Mouse (Mus musculus) lung, embryonic 15.5 days (tissue): ENCODE measurements at regions not wholly inside any gene's neighbourhood (a gene's known extent, or its start where the extent isn't known, plus 50 kb on each side); places are given as distances from the start of the nearest gene placed in this dataset.
A peak's percentile ranks its signal among the peaks of the same experiment; 100 is the strongest.

Experiments
- ATAC-seq: fragments of 200-750 bp; cut with Nextera tagmentation; 2 replicates; pipeline ENCODE4 v1.8.0; 2017; ENCODE audit warnings: moderate number of reproducible peaks, borderline replicate concordance; ENCODE audit not compliant: low FRiP score, low TSS enrichment; ENCODE audit errors: extremely low read depth
- H3K27ac ChIP-seq: fragments of 300-500 bp; sonication (generic); 2 replicates; pipeline ENCODE4 v1.5.1; 2015; ENCODE audit warnings: moderate library complexity, mild to moderate bottlenecking, inconsistent platforms
- H3K27me3 ChIP-seq: fragments of 300-500 bp; sonication (generic); 2 replicates; pipeline ENCODE4 v1.6.1; 2015; ENCODE audit warnings: inconsistent platforms
- H3K36me3 ChIP-seq: fragments of 300-500 bp; sonication (generic); 2 replicates; pipeline ENCODE4 v1.6.1; 2015; ENCODE audit warnings: inconsistent platforms
- H3K4me1 ChIP-seq: fragments of 300-500 bp; sonication (generic); 2 replicates; pipeline ENCODE4 v1.6.1; 2015; ENCODE audit warnings: inconsistent platforms
- H3K4me2 ChIP-seq: fragments of 300-500 bp; sonication (generic); 2 replicates; pipeline ENCODE4 v1.6.1; 2015; ENCODE audit warnings: inconsistent platforms, mild to moderate bottlenecking, moderate library complexity
- H3K4me3 ChIP-seq: fragments of 300-500 bp; sonication (generic); 2 replicates; pipeline ENCODE4 v1.5.1; 2015; ENCODE audit warnings: mild to moderate bottlenecking, inconsistent platforms
- H3K9ac ChIP-seq: fragments of 300-500 bp; sonication (generic); 2 replicates; pipeline ENCODE4 v1.6.1; 2015; ENCODE audit warnings: inconsistent platforms
- H3K9me3 ChIP-seq: fragments of 300-500 bp; sonication (generic); 2 replicates; pipeline ENCODE4 v1.6.1; 2016; ENCODE audit warnings: inconsistent platforms
- WGBS: fragments of 180-500 bp; shearing (Covaris S2); methylation state at CpG from one replicate; pipeline ENCODE4 v1.1.7; 2015; 5-methylcytosine and 5-hydroxymethylcytosine counted together

- no peak overlapping the region for H3K9ac ChIP-seq
- no peak overlapping the region for H3K4me2 ChIP-seq
- H3K4me1 ChIP-seq: peaks cover 16% of the 10 kb centered on the region
- no peaks in the 10 kb centered on the region for H3K9me3 ChIP-seq
- no peaks in the 10 kb centered on the region for H3K36me3 ChIP-seq
- H3K27me3 ChIP-seq: no peaks in the 10 kb centered on the region
- WGBS: 74% methylated on average over 8 of the region's 8 CpGs
- H3K27ac ChIP-seq: no peak overlapping the region
- no peak overlapping the region for H3K4me3 ChIP-seq
- no peak for ATAC-seq
Observed at GRCm38 (mm10) chr8:126704706-126705105, 110.9 kb upstream of the Irf2bp2 start.

GRCm38 (mm10) chr8:126703546-126703945 is 109.8 kb upstream of the Irf2bp2 start:
- 70% methylated on average over 5 of the region's 5 CpGs for WGBS
- Histone ChIP-seq H3K4me1 (peaks cover 28% of the 10 kb centered on the region), H3K4me3 (no peak overlapping the region), H3K27me3 (no peaks in the 10 kb centered on the region), H3K4me2 (no peak overlapping the region), H3K36me3 (no peaks in the 10 kb centered on the region), H3K9ac (no peak overlapping the region), H3K27ac (no peak overlapping the region), H3K9me3 (no peaks in the 10 kb centered on the region)
- no peak for ATAC-seq

- Histone ChIP-seq H3K4me2 (no peak overlapping the region), H3K4me1 (peaks cover 25% of the 10 kb centered on the region), H3K36me3 (no peaks in the 10 kb centered on the region), H3K9ac (no peak overlapping the region), H3K9me3 (no peaks in the 10 kb centered on the region), H3K27me3 (no peaks in the 10 kb centered on the region), H3K27ac (no peak overlapping the region), H3K4me3 (no peak overlapping the region)
- WGBS: 79% methylated on average over 6 of the region's 6 CpGs
- no peak for ATAC-seq
Observed at GRCm38 (mm10) chr8:126702294-126702693, 108.5 kb upstream of the Irf2bp2 start.

- H3K27ac ChIP-seq: peak overlapping the region; percentile 96
- ATAC-seq: peak; percentile 62
- no peaks in the 10 kb centered on the region for H3K27me3 ChIP-seq
- peak overlapping the region; percentile 39; the same call in 1 of the 2 replicates for H3K4me2 ChIP-seq
- H3K9me3 ChIP-seq: no peaks in the 10 kb centered on the region
- H3K4me1 ChIP-seq: peaks cover 36% of the 10 kb centered on the region
- no peak overlapping the region for H3K4me3 ChIP-seq
- peak overlapping the region; percentile 22 for H3K9ac ChIP-seq
- 5% methylated on average over 6 of the region's 6 CpGs for WGBS
- H3K36me3 ChIP-seq: no peaks in the 10 kb centered on the region
Observed at GRCm38 (mm10) chr8:126699389-126699775, 105.6 kb upstream of the Irf2bp2 start.

DNA sequence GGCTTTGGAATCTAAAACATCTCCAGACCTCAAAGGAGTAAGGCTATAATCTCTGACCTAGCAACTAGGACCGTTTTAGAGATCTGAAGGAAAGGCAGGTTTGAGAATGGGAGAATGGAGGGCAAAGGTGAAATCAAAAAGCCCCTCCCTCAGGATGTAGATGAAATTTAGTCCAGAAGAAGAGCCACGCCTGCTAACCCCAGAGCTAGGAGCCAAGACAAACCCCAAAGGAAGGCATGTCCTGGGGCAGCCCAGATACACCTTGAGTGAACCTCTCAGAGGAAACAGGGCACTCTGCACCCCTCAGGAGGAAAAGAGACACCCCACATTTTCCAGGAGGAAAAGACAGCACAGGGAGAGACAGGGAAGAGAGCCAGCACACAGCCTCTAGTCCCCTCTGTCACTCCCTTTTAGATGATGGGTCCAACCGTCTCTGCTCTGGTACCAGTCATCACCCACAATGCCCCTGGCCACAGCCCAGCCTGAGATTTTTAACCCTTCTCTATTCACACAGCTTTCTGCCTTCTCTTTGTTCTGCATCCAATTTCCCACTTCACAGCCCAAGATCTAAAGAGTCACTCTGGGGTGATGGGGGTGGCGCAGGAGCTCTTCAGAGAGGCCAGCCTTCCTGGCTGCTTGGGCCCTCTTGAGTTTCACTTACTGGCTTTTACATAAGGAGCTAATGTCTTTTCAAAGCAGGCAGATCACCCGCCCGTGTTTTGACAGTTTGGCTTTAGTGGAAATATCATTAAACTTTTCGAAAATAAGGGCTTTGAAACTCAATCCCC is 105.0 kb upstream of the Irf2bp2 start:
- Histone ChIP-seq H3K27me3 (no peaks in the 10 kb centered on the region), H3K9ac (0 out of 2 replicates have a peak overlapping the region, but pooled peaks have one; percentile 14)
- peak; percentile 78 for ATAC-seq

DNA sequence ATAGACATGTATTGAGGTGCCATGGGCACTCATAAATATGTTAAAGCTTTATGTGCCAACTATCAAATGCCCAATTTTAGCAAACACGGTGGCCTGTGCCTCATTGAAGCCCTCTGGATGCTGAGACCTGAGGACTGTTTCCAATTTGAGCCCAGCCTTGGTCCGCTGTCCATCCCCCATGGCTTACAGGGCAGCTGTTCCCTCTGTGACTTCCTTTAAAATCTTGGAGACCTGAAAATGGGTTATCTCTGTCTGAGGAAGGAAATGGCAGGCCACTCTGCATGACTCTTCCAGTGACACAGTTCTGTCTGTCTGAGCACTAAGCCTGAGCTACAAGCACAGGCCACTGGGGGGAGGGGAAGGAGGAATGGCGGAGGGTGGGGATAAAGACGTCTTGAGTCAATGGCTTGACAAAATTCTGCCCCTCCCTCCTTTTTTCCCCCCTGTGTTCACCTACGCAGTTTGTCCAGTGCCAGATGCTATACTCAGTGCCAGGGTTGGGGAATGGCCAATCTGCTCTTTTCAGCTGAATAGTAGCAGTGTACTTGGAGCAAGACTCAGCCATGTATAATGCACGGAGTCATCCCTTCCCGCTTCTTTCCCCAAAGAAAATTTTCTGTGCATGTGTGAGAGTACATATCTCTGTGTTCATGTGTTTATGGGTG is 102.7 kb upstream of the Irf2bp2 start:
- H3K27me3 ChIP-seq: no peaks in the 10 kb centered on the region
- no peak for ATAC-seq
- no peaks in the 10 kb centered on the region for H3K9me3 ChIP-seq
- 82% methylated on average over 7 of the region's 7 CpGs for WGBS
- no peak overlapping the region for H3K4me2 ChIP-seq
- H3K4me3 ChIP-seq: no peak overlapping the region
- H3K4me1 ChIP-seq: peaks cover 56% of the 10 kb centered on the region
- H3K27ac ChIP-seq: no peak overlapping the region
- H3K9ac ChIP-seq: no peak overlapping the region
- no peaks in the 10 kb centered on the region for H3K36me3 ChIP-seq

More for the DNA sequence above, 105.0 kb upstream of the Irf2bp2 start:
- H3K9me3 ChIP-seq: no peaks in the 10 kb centered on the region
- H3K4me1 ChIP-seq: peaks cover 41% of the 10 kb centered on the region
- WGBS: 19% methylated on average over 7 of the region's 7 CpGs
- no peaks in the 10 kb centered on the region for H3K36me3 ChIP-seq
- H3K4me3 ChIP-seq: peak overlapping the region; percentile 10; the same call in 1 of the 2 replicates
- H3K4me2 ChIP-seq: peak overlapping the region; percentile 39
- peak overlapping the region; percentile 96 for H3K27ac ChIP-seq

DNA sequence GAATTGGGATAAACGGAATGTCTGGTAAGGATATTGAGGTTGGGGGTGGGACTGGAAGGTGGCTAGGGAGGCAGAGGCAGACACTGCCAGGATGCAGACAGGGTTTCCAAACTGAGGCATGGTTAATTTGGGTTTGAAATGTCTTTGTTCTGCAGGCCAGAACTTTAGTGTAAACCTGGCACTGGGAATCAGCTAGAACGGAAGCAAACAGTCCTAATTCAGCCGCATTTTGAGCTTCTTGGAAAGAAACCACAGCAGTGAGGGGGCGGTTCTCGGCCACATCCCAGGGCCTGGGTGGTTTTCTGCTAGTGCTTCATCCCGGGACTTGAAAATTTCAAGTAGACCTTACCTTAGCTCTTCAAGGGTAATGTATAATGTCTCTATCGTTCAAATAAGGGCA is 100.6 kb upstream of the Irf2bp2 start:
- Histone ChIP-seq H3K4me2 (no peak overlapping the region), H3K9ac (no peak overlapping the region), H3K27me3 (no peaks in the 10 kb centered on the region), H3K4me1 (peaks cover 46% of the 10 kb centered on the region), H3K4me3 (no peak overlapping the region), H3K36me3 (no peaks in the 10 kb centered on the region), H3K9me3 (no peaks in the 10 kb centered on the region), H3K27ac (peak overlapping the region; percentile 64)
- no peak for ATAC-seq
- 48% methylated on average over 7 of the region's 7 CpGs for WGBS

GRCm38 (mm10) chr8:126693642-126694041 is 99.9 kb upstream of the Irf2bp2 start:
- Histone ChIP-seq H3K36me3 (no peaks in the 10 kb centered on the region), H3K4me1 (peaks cover 39% of the 10 kb centered on the region), H3K4me3 (no peak overlapping the region), H3K9me3 (no peaks in the 10 kb centered on the region), H3K27ac (peak overlapping the region; percentile 64; the same call in 1 of the 2 replicates), H3K9ac (no peak overlapping the region), H3K4me2 (no peak overlapping the region), H3K27me3 (no peaks in the 10 kb centered on the region)
- no peak for ATAC-seq
- WGBS: 76% methylated on average over 1 of the region's 1 CpGs

DNA sequence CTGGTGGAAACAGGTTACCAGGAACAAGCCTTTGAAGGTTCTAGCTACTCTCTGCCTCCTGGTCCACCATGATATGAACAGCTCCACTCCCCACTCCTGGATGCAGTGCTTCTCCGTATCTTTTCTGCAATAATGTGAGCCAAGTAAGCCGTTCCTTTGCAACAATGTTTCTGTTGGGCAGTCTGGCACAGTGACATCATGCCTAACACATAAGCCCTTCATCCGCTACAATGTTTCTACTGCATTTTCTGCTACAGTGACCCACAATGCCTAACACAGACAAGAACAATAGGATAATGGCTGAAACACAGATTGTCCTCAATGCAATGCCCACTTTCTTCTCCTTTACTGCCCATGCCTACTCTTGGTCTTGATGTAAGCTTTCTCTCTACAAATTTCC is 98.9 kb upstream of the Irf2bp2 start:
- no peak for ATAC-seq
- WGBS: 76% methylated on average over 3 of the region's 3 CpGs
- H3K4me3 ChIP-seq: no peak overlapping the region
- no peaks in the 10 kb centered on the region for H3K36me3 ChIP-seq
- 0 out of 2 replicates have a peak overlapping the region, but pooled peaks have one; percentile 42 for H3K27ac ChIP-seq
- no peak overlapping the region for H3K4me2 ChIP-seq
- H3K9ac ChIP-seq: no peak overlapping the region
- no peaks in the 10 kb centered on the region for H3K9me3 ChIP-seq
- H3K4me1 ChIP-seq: peaks cover 32% of the 10 kb centered on the region
- no peaks in the 10 kb centered on the region for H3K27me3 ChIP-seq

DNA sequence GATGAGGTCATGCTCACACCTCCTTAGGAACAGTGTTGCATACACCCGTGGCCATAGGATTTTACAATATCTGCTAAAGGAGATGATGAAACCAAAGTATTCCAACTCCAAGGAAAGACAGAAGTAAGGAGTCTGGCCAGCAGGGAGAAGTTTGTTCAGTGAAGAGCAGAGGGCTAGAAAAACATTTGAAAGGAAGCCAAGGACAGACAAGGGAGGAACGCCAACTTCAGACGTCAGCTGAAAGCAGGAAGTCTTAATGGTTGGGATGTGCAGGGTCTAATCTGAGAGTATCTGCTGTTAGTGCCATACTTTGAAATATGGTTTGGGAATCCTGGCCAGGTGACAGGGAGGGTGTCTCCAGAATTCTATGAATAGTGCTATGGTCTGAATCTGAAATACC is 98.5 kb upstream of the Irf2bp2 start:
- Histone ChIP-seq H3K9ac (no peak overlapping the region), H3K4me1 (peaks cover 32% of the 10 kb centered on the region), H3K36me3 (no peaks in the 10 kb centered on the region), H3K4me2 (no peak overlapping the region), H3K27ac (peak overlapping the region; percentile 42), H3K4me3 (no peak overlapping the region), H3K9me3 (no peaks in the 10 kb centered on the region), H3K27me3 (no peaks in the 10 kb centered on the region)
- 18% methylated on average over 3 of the region's 3 CpGs for WGBS
- peak; percentile 32; the same call in 1 of the 2 replicates for ATAC-seq

DNA sequence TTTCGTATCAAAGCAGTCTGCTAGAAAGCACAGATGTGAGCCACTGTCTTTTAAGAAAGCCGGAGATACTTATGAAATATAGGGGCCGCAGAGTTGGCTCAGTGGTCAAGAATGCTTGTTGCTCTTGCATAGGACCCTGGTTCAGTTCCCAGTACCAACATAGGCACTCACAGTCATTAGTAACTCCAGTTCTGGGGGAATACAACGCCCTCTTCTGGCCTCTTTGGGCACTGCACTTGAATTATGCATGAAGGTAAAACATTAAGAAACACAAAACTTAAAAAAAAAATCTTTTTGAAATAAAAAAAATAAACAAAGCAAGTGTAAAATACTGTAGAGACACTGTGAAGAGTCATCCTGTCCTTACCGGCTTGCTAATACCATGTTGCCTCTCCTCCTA is 94.7 kb upstream of the Irf2bp2 start:
- H3K4me2 ChIP-seq: no peak overlapping the region
- no peak overlapping the region for H3K27ac ChIP-seq
- H3K4me3 ChIP-seq: no peak overlapping the region
- no peaks in the 10 kb centered on the region for H3K36me3 ChIP-seq
- no peaks in the 10 kb centered on the region for H3K9me3 ChIP-seq
- peaks cover 25% of the 10 kb centered on the region for H3K4me1 ChIP-seq
- H3K9ac ChIP-seq: no peak overlapping the region
- ATAC-seq: no peak
- 70% methylated on average over 5 of the region's 5 CpGs for WGBS
- H3K27me3 ChIP-seq: no peaks in the 10 kb centered on the region

DNA sequence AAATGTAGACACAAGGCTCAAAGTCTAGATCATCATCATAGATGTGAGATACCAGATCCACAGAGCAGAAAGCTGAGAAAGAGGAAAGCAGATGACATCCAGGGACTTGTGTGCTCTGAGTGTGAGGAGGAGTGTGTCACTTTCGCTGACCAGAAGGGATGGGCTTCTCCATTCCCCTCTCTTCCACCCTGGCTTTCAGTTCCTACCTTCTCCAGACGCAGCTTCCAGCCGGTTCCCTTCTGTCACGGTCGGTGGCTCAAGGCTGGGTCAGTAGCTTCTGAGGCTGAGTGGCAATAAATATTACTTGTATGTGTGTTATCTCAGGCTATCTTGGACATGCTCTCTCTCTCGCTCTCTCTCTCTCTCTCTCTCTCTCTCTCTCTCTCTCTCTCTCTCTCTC is 94.2 kb upstream of the Irf2bp2 start:
- H3K36me3 ChIP-seq: no peaks in the 10 kb centered on the region
- peaks cover 25% of the 10 kb centered on the region for H3K4me1 ChIP-seq
- no peaks in the 10 kb centered on the region for H3K27me3 ChIP-seq
- H3K9me3 ChIP-seq: no peaks in the 10 kb centered on the region
- no peak overlapping the region for H3K27ac ChIP-seq
- no peak overlapping the region for H3K9ac ChIP-seq
- WGBS: 71% methylated on average over 6 of the region's 6 CpGs
- no peak overlapping the region for H3K4me3 ChIP-seq
- no peak overlapping the region for H3K4me2 ChIP-seq
- no peak for ATAC-seq
